Mouse (Mus musculus): Measurements from ENCODE around the gene Nacc2.

DNA sequence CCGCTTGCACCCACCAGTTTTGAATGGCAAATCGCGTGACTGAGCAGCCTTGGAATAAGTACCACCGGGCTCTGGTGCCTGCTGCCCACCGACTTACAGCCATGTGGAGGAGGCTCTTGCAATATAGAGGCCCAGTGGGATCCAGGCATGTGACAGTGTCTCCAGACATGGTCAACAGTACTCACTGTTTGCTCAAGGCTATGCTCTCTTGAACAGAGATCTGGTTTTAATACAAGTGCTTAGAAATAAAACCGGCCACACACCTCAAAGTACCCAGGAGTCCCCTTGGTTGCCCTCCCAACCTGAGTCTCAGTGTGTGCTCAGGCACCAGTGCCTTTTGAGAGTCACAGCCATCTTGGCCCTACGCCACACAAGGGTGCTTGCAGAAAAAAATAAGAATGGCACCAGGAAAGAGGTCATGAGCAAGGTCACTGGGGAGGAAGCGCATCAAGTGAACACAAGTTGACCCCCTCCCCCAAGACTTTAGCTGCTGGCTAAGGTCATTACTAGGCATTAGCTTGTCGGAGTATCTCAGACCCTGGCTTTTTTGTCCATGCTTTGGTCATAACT, at the start of gene Nacc2:
- no peak for TF ChIP-seq CTCF (IDR thresholded peaks at IDR 0.05; ENCODE audit: borderline replicate concordance, insufficient read depth, low read depth, low read length)
- no peak for TF ChIP-seq POLR2A (IDR thresholded peaks at IDR 0.05; ENCODE audit: borderline replicate concordance, insufficient read depth, low read length)
